In genomic region chr13:23430734-23431133, GRCm38 (mm10) we compare ENCODE assay signal across 8 mouse cellular contexts. TPM values are rescaled to one million over a fixed set of nuclear protein-coding genes. Genes with fewer than 3 reads are reported as not detected.
DNase-seq lines count a peak whose midpoint lies in the region; ATAC-seq lines count a peak whose summit lies in the region.

No protein-coding gene starts in this region.

- peak overlapping the region; percentile 85 for H3K27ac ChIP-seq in embryonic facial prominence, embryonic 14.5 days (replicated peaks; ENCODE audit: low read depth, low read length)
- H3K27ac ChIP-seq in limb, embryonic 15.5 days = peak overlapping the region; percentile 89
- peak overlapping the region; percentile 84 for H3K27ac ChIP-seq in midbrain, embryonic 16.5 days (ENCODE audit: low read length)

- peak; percentile 59 for ATAC-seq in embryonic facial prominence, embryonic 14.5 days (ENCODE audit: low read depth)
- peak; percentile 45 for ATAC-seq in limb, embryonic 15.5 days (ENCODE audit: insufficient number of reproducible peaks, low FRiP score, low TSS enrichment, low read depth)
- peak; percentile 75 for ATAC-seq in midbrain, embryonic 16.5 days

- no peaks in the 10 kb centered on the region for H3K36me3 ChIP-seq in embryonic facial prominence, embryonic 14.5 days (ENCODE audit: control insufficient read depth, insufficient read depth, low read length)
- H3K36me3 ChIP-seq in limb, embryonic 15.5 days = no peaks in the 10 kb centered on the region
- no peaks in the 10 kb centered on the region for H3K36me3 ChIP-seq in midbrain, embryonic 16.5 days (ENCODE audit: control insufficient read depth, insufficient read depth, low read length)

- peak overlapping the region; percentile 57 for H3K4me3 ChIP-seq in embryonic facial prominence, embryonic 14.5 days (ENCODE audit: low read depth, low read length)
- H3K4me3 ChIP-seq in limb, embryonic 15.5 days = peak overlapping the region; percentile 57
- H3K4me3 ChIP-seq in midbrain, embryonic 16.5 days (ENCODE audit: low read depth, low read length) = peak overlapping the region; percentile 66

- peaks cover 11% of the 10 kb centered on the region for H3K4me1 ChIP-seq in embryonic facial prominence, embryonic 14.5 days (ENCODE audit: control insufficient read depth, insufficient read depth, low read length)
- peaks cover 7% of the 10 kb centered on the region; the same call in 1 of the 2 replicates for H3K4me1 ChIP-seq in limb, embryonic 15.5 days
- H3K4me1 ChIP-seq in midbrain, embryonic 16.5 days (ENCODE audit: control insufficient read depth, insufficient read depth, low read length) = peaks cover 15% of the 10 kb centered on the region

- peak overlapping the region; percentile 66 for H3K4me2 ChIP-seq in embryonic facial prominence, embryonic 14.5 days (ENCODE audit: low read depth, low read length)
- H3K4me2 ChIP-seq in limb, embryonic 15.5 days = peak overlapping the region; percentile 61
- peak overlapping the region; percentile 53 for H3K4me2 ChIP-seq in midbrain, embryonic 16.5 days (ENCODE audit: low read length)

- no peaks in the 10 kb centered on the region for H3K27me3 ChIP-seq in embryonic facial prominence, embryonic 14.5 days (replicated peaks; ENCODE audit: control insufficient read depth, insufficient read depth, low read length)
- H3K27me3 ChIP-seq in limb, embryonic 15.5 days = no peaks in the 10 kb centered on the region
- no peaks in the 10 kb centered on the region for H3K27me3 ChIP-seq in midbrain, embryonic 16.5 days (ENCODE audit: control insufficient read depth, insufficient read depth, low read depth, low read length)

- no peaks in the 10 kb centered on the region for H3K9me3 ChIP-seq in embryonic facial prominence, embryonic 14.5 days (ENCODE audit: control insufficient read depth, low read length)
- no peaks in the 10 kb centered on the region for H3K9me3 ChIP-seq in limb, embryonic 15.5 days
- no peaks in the 10 kb centered on the region for H3K9me3 ChIP-seq in midbrain, embryonic 16.5 days (replicated peaks; ENCODE audit: control insufficient read depth, low read length, poor library complexity, severe bottlenecking)

- peak; percentile 95 for DNase-seq in 416B (ENCODE audit: low read depth)
- peak; percentile 89 for DNase-seq in adrenal gland, postnatal 14 days
- DNase-seq in embryonic facial prominence, embryonic 14.5 days (ENCODE audit: low spot score) = peak; percentile 94
- DNase-seq in heart, adult 8-10 months (ENCODE audit: low spot score) = peak; percentile 90
- DNase-seq in kidney, adult 8-10 months = peak; percentile 81 to 87
- peak; percentile 72 to 75 for DNase-seq in spleen, postnatal 36 days (ENCODE audit: low spot score in 2 of 2)

- H3K9ac ChIP-seq in embryonic facial prominence, embryonic 14.5 days (ENCODE audit: low read depth, low read length) = peak overlapping the region; percentile 72
- H3K9ac ChIP-seq in limb, embryonic 15.5 days = peak overlapping the region; percentile 35
- H3K9ac ChIP-seq in midbrain, embryonic 16.5 days (ENCODE audit: low read depth, low read length) = peak overlapping the region; percentile 68

- WGBS in embryonic facial prominence, embryonic 14.5 days = 0% methylated on average over 17 of the region's 17 CpGs
- WGBS in limb, embryonic 15.5 days = under 1% methylated on average over 17 of the region's 17 CpGs
- WGBS in midbrain, embryonic 16.5 days = under 1% methylated on average over 17 of the region's 17 CpGs

RNA-seq across cellular contexts. Expression of gene Abt1, which starts 7.1 kb away (rescaled TPM):
- 5.9 and 6.3 TPM in 2 replicates for total RNA-seq in adrenal gland, postnatal 14 days (2021)
- 10.3 and 11.6 TPM in 2 replicates for polyA plus RNA-seq in embryonic facial prominence, embryonic 14.5 days (2014; fragmentation: Nextera tagmentation; extraction: Ambion mirVana)
- 1 to 10 TPM; 4.1 to 4.8 (median 4.7) TPM for total RNA-seq in heart, adult 8-10 months (2022)
- 11.9 and 13.9 TPM in 2 replicates for polyA plus RNA-seq in limb, embryonic 15.5 days (2015; fragmentation: Nextera tagmentation; extraction: Ambion mirVana)
- 9.1 and 11.0 TPM in 2 replicates for polyA plus RNA-seq in midbrain, embryonic 16.5 days (2015; fragmentation: Nextera tagmentation; extraction: Ambion mirVana)

RNA-seq across cellular contexts. Expression of gene Btn1a1, which starts 35.0 kb away (rescaled TPM):
- 0.19 TPM in 1 of 2 replicates, not detected in the other for total RNA-seq in adrenal gland, postnatal 14 days (2021)
- polyA plus RNA-seq in embryonic facial prominence, embryonic 14.5 days (2014; fragmentation: Nextera tagmentation; extraction: Ambion mirVana) = 0.18 TPM in 1 of 2 replicates, not detected in the other
- not detected for total RNA-seq in heart, adult 8-10 months (2022)
- 0.18 and 0.22 TPM in 2 replicates for polyA plus RNA-seq in limb, embryonic 15.5 days (2015; fragmentation: Nextera tagmentation; extraction: Ambion mirVana)
- polyA plus RNA-seq in midbrain, embryonic 16.5 days (2015; fragmentation: Nextera tagmentation; extraction: Ambion mirVana) = 0.10 and 0.31 TPM in 2 replicates

RNA-seq across cellular contexts. Expression of gene Btn2a2, which starts 57.9 kb away (rescaled TPM):
- not detected in 2 replicates for total RNA-seq in adrenal gland, postnatal 14 days (2021)
- polyA plus RNA-seq in embryonic facial prominence, embryonic 14.5 days (2014; fragmentation: Nextera tagmentation; extraction: Ambion mirVana) = 0.40 and 0.51 TPM in 2 replicates
- total RNA-seq in heart, adult 8-10 months (2022) = not detected
- 0.61 and 0.67 TPM in 2 replicates for polyA plus RNA-seq in limb, embryonic 15.5 days (2015; fragmentation: Nextera tagmentation; extraction: Ambion mirVana)
- polyA plus RNA-seq in midbrain, embryonic 16.5 days (2015; fragmentation: Nextera tagmentation; extraction: Ambion mirVana) = 0.15 TPM in 1 of 2 replicates, not detected in the other

Comparison
In these comparisons a context has a peak if more than half of its experiments do, and no peak if none do; other contexts are left out.
1. Peak in every context shown above with its lines: DNase-seq, ATAC-seq, H3K4me3 ChIP-seq and H3K27ac ChIP-seq.